Mouse (Mus musculus) hindbrain, embryonic 16.5 days (tissue): ENCODE data around the gene Flcn. TPM values are rescaled to one million over a fixed set of nuclear protein-coding genes. Genes with fewer than 3 reads are reported as not detected.
A peak's percentile ranks its signal among the peaks of the same experiment; 100 is the strongest.

Experiments used
- ATAC-seq: fragments of 200-750 bp; cut with Nextera tagmentation; 2 replicates; pipeline ENCODE4 v1.8.0; 2017; ENCODE audit warnings: moderate TSS enrichment, moderate library complexity
- H3K27ac ChIP-seq: fragments of 300-500 bp; sonication (generic); 2 replicates; pipeline ENCODE4 v1.5.1; 2014; ENCODE audit warnings: low read depth, mild to moderate bottlenecking, control low read depth, low read length, moderate library complexity
- H3K27me3 ChIP-seq: fragments of 300-500 bp; sonication (generic); replicated peaks from 2 replicates; pipeline ENCODE4 v1.6.1; 2014; ENCODE audit warnings: low read length; ENCODE audit not compliant: control insufficient read depth, insufficient read depth
- H3K36me3 ChIP-seq: fragments of 300-500 bp; sonication (generic); 2 replicates; pipeline ENCODE4 v1.6.1; 2014; ENCODE audit warnings: mild to moderate bottlenecking, low read length, moderate library complexity, mixed read lengths; ENCODE audit not compliant: control insufficient read depth, insufficient read depth
- H3K4me1 ChIP-seq: fragments of 300-500 bp; sonication (generic); 2 replicates; pipeline ENCODE4 v1.6.1; 2014; ENCODE audit warnings: low read depth, low read length; ENCODE audit not compliant: control insufficient read depth, insufficient read depth
- H3K4me2 ChIP-seq: fragments of 300-500 bp; sonication (generic); 2 replicates; pipeline ENCODE4 v1.6.1; 2014; ENCODE audit warnings: mild to moderate bottlenecking, low read length, control low read depth, moderate library complexity
- H3K4me3 ChIP-seq: fragments of 300-500 bp; sonication (generic); 2 replicates; pipeline ENCODE4 v1.5.1; 2014; ENCODE audit warnings: mild to moderate bottlenecking, low read length, control low read depth, moderate library complexity
- H3K9ac ChIP-seq: fragments of 300-500 bp; sonication (generic); 2 replicates; pipeline ENCODE4 v1.6.1; 2014; ENCODE audit warnings: low read depth, mild to moderate bottlenecking, control low read depth, low read length, moderate library complexity
- H3K9me3 ChIP-seq: fragments of 300-500 bp; sonication (generic); 2 replicates; pipeline ENCODE4 v1.6.1; 2014; ENCODE audit warnings: mild to moderate bottlenecking, low read length, moderate library complexity; ENCODE audit not compliant: control insufficient read depth
- WGBS: fragments of 180-500 bp; shearing (Covaris S2); extraction: QIAGEN DNeasy Blood & Tissue Kit; methylation state at CpG from one replicate; pipeline ENCODE4 v1.1.7; 2014; 5-methylcytosine and 5-hydroxymethylcytosine counted together
- polyA plus RNA-seq: library from polyadenylated mRNA; unstranded; fragments of >200 nt; fragmentation: Nextera tagmentation; extraction: Ambion mirVana; gene quantifications from 2 replicates; pipeline ENCODE4 v1.2.1, GENCODE M21; 2015

The Flcn gene
- polyA plus RNA-seq, 1 experiment from 2014 or later, result 44.2 TPM

DNA sequence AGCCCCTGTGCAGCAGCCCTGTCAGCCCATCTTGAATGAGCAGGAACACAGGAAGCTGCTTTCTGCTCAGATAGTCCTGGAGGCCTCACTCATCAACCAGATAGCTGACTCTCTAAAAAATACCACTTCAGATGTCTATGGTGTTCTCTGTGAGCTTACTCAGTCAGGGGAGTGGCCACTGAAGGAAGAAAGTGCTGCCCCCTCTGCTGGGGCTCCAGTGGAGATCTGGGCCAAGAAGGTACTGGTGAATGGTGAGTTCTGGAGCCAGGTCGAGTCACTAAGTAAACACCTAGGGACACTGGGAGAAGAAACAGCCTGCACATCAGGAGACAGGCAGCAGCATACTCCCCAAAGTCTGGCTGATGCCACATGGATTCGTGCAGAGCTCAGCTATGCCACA is 50.2 kb downstream of the Flcn start:
- no peak for ATAC-seq
- H3K9ac ChIP-seq, result no peak overlapping the region
- WGBS, result 90% methylated on average over 2 of the region's 2 CpGs
- peaks cover 11% of the 10 kb centered on the region for H3K4me1 ChIP-seq
- H3K27ac ChIP-seq, result peak overlapping the region; percentile 55
- no peaks in the 10 kb centered on the region for H3K27me3 ChIP-seq
- no peak overlapping the region for H3K4me2 ChIP-seq
- peaks cover 50% of the 10 kb centered on the region for H3K36me3 ChIP-seq
- H3K4me3 ChIP-seq, result no peak overlapping the region
- H3K9me3 ChIP-seq, result no peaks in the 10 kb centered on the region

- Histone ChIP-seq H3K4me3 (no peak overlapping the region), H3K36me3 (peaks cover 49% of the 10 kb centered on the region), H3K9ac (no peak overlapping the region), H3K27me3 (no peaks in the 10 kb centered on the region), H3K4me1 (peaks cover 11% of the 10 kb centered on the region), H3K9me3 (no peaks in the 10 kb centered on the region), H3K27ac (peak overlapping the region; percentile 55), H3K4me2 (no peak overlapping the region)
- 41% methylated on average over 4 of the region's 4 CpGs for WGBS
- ATAC-seq, result peak; percentile 92
These were observed 50.6 kb downstream of the Flcn start for GRCm38 (mm10) chr11:59759178-59759577.

GRCm38 (mm10) chr11:59758191-59758985 is 51.4 kb downstream of the Flcn start:
- no peaks in the 10 kb centered on the region for H3K27me3 ChIP-seq
- H3K27ac ChIP-seq, result peak overlapping the region; percentile 72
- no peak for ATAC-seq
- peaks cover 51% of the 10 kb centered on the region for H3K36me3 ChIP-seq
- H3K9ac ChIP-seq, result peak overlapping the region; percentile 8; the same call in 1 of the 2 replicates
- no peaks in the 10 kb centered on the region for H3K9me3 ChIP-seq
- H3K4me3 ChIP-seq, result no peak overlapping the region
- H3K4me1 ChIP-seq, result peaks cover 11% of the 10 kb centered on the region
- no peak overlapping the region for H3K4me2 ChIP-seq
- 87% methylated on average over 9 of the region's 9 CpGs for WGBS

- Histone ChIP-seq H3K9me3 (no peaks in the 10 kb centered on the region), H3K27ac (no peak overlapping the region), H3K4me2 (no peak overlapping the region), H3K9ac (no peak overlapping the region), H3K27me3 (no peaks in the 10 kb centered on the region), H3K36me3 (peaks cover 50% of the 10 kb centered on the region), H3K4me1 (peaks cover 11% of the 10 kb centered on the region), H3K4me3 (no peak overlapping the region)
- no peak for ATAC-seq
- WGBS, result 63% methylated on average over 4 of the region's 4 CpGs
These were observed 53.5 kb downstream of the Flcn start for GRCm38 (mm10) chr11:59756351-59756750.

- WGBS, result 96% methylated on average over 6 of the region's 6 CpGs
- Histone ChIP-seq H3K4me1 (peaks cover 11% of the 10 kb centered on the region), H3K27ac (no peak overlapping the region), H3K36me3 (peaks cover 44% of the 10 kb centered on the region), H3K4me3 (no peak overlapping the region), H3K27me3 (no peaks in the 10 kb centered on the region), H3K9ac (no peak overlapping the region), H3K4me2 (no peak overlapping the region), H3K9me3 (no peaks in the 10 kb centered on the region)
- ATAC-seq, result no peak
These were observed 55.3 kb downstream of the Flcn start for GRCm38 (mm10) chr11:59754504-59754903.

GRCm38 (mm10) chr11:59749050-59749449 is 60.8 kb downstream of the Flcn start:
- no peak overlapping the region for H3K27ac ChIP-seq
- peaks cover 35% of the 10 kb centered on the region for H3K36me3 ChIP-seq
- 98% methylated on average over 3 of the region's 3 CpGs for WGBS
- H3K4me2 ChIP-seq, result no peak overlapping the region
- no peak for ATAC-seq
- H3K4me1 ChIP-seq, result no peaks in the 10 kb centered on the region
- H3K9me3 ChIP-seq, result no peaks in the 10 kb centered on the region
- no peaks in the 10 kb centered on the region for H3K27me3 ChIP-seq
- no peak overlapping the region for H3K9ac ChIP-seq
- no peak overlapping the region for H3K4me3 ChIP-seq

GRCm38 (mm10) chr11:59746614-59747013 is 63.2 kb downstream of the Flcn start:
- H3K9me3 ChIP-seq, result no peaks in the 10 kb centered on the region
- 91% methylated on average over 2 of the region's 2 CpGs for WGBS
- no peak overlapping the region for H3K4me2 ChIP-seq
- H3K4me3 ChIP-seq, result no peak overlapping the region
- H3K36me3 ChIP-seq, result peaks cover 43% of the 10 kb centered on the region
- H3K27me3 ChIP-seq, result no peaks in the 10 kb centered on the region
- H3K9ac ChIP-seq, result no peak overlapping the region
- ATAC-seq, result no peak
- no peak overlapping the region for H3K27ac ChIP-seq
- H3K4me1 ChIP-seq, result no peaks in the 10 kb centered on the region

DNA sequence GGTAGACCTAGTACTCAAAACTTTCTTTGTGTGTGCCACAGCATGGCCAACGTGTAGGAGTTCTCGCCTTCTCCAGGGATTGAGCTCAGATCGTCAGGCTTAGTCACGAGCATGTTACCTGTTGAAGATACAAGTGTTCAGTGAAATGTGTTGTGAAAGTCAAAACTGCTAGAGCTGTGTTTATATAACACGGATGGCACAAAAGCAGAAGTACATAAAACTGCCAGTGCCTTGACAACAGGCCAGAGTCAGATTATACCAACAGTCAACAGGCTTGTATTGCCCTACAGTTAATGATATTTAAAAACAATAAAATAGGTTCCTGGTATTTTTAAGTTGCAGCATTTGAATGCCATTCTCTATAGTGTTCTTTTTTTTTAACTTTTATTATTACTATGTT is 64.0 kb downstream of the Flcn start:
- Histone ChIP-seq H3K4me2 (no peak overlapping the region), H3K9ac (no peak overlapping the region), H3K4me1 (no peaks in the 10 kb centered on the region), H3K9me3 (no peaks in the 10 kb centered on the region), H3K36me3 (peaks cover 49% of the 10 kb centered on the region), H3K27ac (no peak overlapping the region), H3K4me3 (no peak overlapping the region), H3K27me3 (no peaks in the 10 kb centered on the region)
- 97% methylated on average over 5 of the region's 5 CpGs for WGBS
- no peak for ATAC-seq

DNA sequence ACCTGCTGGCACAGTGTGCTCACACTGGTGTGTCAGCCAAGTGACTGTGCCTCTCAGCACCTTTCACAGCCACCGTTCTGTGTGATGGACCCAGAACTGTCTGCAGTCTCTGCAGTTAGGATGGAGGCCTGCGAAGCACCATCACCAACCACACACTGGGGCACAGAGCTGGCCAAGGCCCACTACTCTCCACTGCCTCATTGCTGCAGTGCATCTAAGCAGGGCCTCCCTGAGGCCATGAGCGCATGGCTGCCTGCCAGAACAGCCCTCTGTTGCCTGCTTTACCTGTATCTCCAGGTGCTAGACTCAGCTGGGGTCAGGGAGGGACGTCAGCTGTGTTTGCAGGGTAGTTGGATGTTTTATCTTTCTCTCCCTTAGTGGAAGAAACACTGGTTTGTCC is 65.4 kb downstream of the Flcn start:
- H3K36me3 ChIP-seq, result peaks cover 44% of the 10 kb centered on the region

More for the DNA sequence above, 65.4 kb downstream of the Flcn start:
- H3K9ac ChIP-seq, result no peak overlapping the region
- H3K27ac ChIP-seq, result no peak overlapping the region
- no peaks in the 10 kb centered on the region for H3K4me1 ChIP-seq
- ATAC-seq, result no peak
- no peak overlapping the region for H3K4me2 ChIP-seq
- no peak overlapping the region for H3K4me3 ChIP-seq
- WGBS, result 100% methylated on average over 4 of the region's 4 CpGs
- H3K27me3 ChIP-seq, result no peaks in the 10 kb centered on the region
- no peaks in the 10 kb centered on the region for H3K9me3 ChIP-seq
